Mouse (Mus musculus): Measurements from ENCODE around the gene Apoh.

DNA sequence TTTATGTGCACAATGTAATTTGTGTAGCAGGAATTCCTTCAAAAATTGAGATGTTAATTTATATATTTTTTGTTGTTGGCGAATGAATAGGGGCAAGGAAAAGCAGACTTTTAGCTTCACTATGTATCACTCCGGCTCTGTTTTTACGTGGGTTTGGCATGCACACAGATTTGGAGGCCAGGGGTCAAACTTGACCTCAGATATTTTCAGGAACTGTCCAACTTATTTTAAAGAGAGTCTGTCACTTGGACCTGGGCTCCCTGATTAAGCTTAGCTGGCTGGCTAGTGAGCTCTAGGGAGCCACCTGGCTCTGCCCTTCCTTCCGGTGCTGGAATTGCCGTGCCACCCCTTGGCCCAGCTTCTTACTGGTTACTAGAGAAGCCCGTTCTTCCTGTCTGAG is 84.0 kb downstream of the Apoh start:
- TF ChIP-seq POLR2A (IDR thresholded peaks at IDR 0.05; ENCODE audit: insufficient read length, low read depth) (no peak), POLR2AphosphoS2 (IDR thresholded peaks at IDR 0.05; ENCODE audit: insufficient read length, low read depth) (no peak), MYOD1 (IDR thresholded peaks at IDR 0.05; ENCODE audit: control insufficient read depth in 1 of 3, insufficient read length in 2 of 3, low read depth in 2 of 3) (no peak), CEBPB (IDR thresholded peaks at IDR 0.05; ENCODE audit: insufficient read depth, poor library complexity, severe bottlenecking) (no peak), USF1 (IDR thresholded peaks at IDR 0.05; ENCODE audit: low read depth) (no peak), TCF12 (IDR thresholded peaks at IDR 0.05; ENCODE audit: insufficient read depth, poor library complexity, severe bottlenecking) (no peak), E2F4 (IDR thresholded peaks at IDR 0.05; ENCODE audit: insufficient read depth) (no peak), MAX (IDR thresholded peaks at IDR 0.05; ENCODE audit: low read depth) (no peak), MYOG (IDR thresholded peaks at IDR 0.05; ENCODE audit: control insufficient read depth in 1 of 3, insufficient read depth in 1 of 3, insufficient read length in 2 of 3, low read depth in 2 of 3) (no peak), REST (IDR thresholded peaks at IDR 0.05; ENCODE audit: insufficient read depth, insufficient read length) (no peak), SRF (IDR thresholded peaks at IDR 0.05; ENCODE audit: control insufficient read depth, insufficient read length, low read depth) (no peak)
